Mouse (Mus musculus): ENCODE measurements around the gene Rps15.
"Not testable (repeated sequence)": the region's sequence is repeated elsewhere in the genome, so short reads cannot be mapped to it uniquely, and the experiment has no call there.

Rps15 gene

GRCm38 (mm10) chr10:80292251-80293146 lies at the start of gene Rps15:
TSS of gene Rps15 (plus strand) at chr10:80292453.
- peak; percentile 96 for DNase-seq (ENCODE audit: low read depth, low spot score)

- DNase-seq (ENCODE audit: low read depth, low spot score) = no peak
Observed at GRCm38 (mm10) chr10:80242607-80243006, 49.6 kb upstream of the Rps15 start.

DNA sequence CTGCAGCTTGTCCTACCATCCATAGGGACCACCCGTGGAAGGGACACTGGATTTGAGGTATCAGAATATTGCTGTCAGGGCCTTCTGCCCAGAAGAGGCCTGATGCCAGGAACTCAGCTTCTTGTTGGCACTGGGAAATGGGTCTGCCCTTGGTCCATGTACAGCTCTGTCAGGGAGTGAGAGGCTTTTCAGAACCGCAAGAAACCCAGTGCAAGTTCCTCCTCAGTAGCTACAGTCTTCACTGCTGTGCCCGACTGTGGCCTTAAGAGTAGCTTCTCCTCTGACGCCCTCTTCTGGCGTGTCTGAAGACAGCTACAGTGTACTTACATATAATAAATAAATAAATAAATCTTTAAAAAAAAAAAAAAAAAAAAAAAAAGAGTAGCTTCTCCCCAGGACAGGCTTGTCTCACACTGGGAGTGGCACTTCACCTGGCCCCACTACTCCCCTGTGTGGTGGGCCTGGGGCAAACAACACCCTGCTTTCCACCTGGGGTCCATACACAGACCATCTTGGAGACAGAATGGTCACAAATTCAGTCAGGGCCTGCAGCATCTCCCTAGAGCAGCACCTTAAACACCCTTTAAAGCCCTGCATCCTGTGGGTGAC lies 47.4 kb upstream of the Rps15 start:
- peak; percentile 61 for DNase-seq (ENCODE audit: low read depth, low spot score)

GRCm38 (mm10) chr10:80245600-80245999 lies 46.7 kb upstream of the Rps15 start:
- DNase-seq (ENCODE audit: low read depth, low spot score) = peak; percentile 86

- DNase-seq (ENCODE audit: low read depth, low spot score) = peak; percentile 40
Observed at GRCm38 (mm10) chr10:80247849-80248248, 44.4 kb upstream of the Rps15 start.

DNA sequence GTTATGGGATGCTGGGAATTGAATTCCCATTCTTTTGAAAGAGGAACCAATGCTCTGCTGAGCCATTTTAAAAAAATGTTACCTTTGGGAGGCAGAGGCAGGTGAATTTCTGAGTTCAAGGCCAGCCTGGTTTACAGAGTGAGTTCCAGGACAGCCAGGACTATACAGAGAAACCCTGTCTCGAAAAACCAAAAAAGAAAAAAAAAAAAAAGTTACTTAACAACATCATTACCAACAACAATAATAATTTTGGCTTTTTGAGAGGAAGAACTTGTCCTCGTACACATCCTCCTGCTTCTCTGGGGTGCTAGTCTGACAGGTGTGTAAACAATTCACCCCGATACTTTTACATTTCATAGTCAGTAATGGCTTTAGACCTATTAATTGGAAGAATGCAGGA lies 43.8 kb upstream of the Rps15 start:
- DNase-seq (ENCODE audit: low read depth, low spot score) = not testable (repeated sequence)

DNA sequence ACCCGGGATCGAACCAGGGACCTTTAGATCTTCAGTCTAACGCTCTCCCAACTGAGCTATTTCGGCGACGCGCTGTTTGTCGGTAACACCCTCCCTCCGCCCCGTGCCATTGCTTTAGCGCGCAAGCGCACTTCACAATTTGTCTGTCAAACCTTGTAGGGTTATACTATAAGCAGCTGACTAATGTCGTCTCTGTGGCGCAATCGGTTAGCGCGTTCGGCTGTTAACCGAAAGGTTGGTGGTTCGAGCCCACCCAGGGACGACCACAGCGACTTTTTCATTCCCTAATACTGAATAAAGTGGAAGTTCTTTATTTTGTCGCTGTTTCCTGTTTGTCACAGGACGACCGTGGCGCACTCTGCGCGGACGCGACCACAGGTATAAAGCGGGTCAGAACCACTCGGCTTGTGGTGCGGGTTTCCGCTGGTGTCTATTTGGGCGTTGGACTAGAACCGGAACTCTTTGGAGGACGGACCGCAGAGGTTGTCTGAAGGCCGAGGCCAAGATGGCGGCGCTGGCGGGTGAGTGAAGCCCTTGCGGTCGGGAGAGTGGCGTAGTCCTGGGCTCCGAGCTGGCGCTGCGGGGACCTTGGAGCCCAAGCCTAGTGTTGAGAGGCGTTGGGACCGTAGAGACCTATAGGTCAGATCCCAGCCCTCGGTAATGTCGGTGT lies 43.1 kb upstream of the Rps15 start, which contains the start of gene Ndufs7:
Gene Ndufs7 (plus strand): TSS at position 151 of the 670 bp plus-strand sequence.
- DNase-seq (ENCODE audit: low read depth, low spot score) = peak; percentile 94

DNA sequence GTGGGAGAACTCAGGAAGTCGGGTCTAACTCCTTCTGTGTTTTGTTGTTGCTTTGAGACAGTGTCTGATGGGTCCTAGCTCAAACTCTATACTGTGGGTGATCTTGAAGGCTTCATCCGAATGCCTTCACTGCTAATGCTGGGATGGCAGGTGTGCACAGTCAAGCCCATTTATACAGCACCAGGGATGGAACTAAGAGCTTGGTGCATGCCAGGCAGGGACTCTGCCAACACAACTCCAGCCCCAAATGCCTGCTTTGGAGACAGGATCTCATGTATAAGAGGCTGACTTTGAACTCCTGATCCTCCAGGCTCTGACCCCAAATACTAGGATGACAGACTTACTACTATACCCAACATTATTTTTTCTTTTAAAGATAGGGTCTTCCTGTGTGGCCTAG lies 42.2 kb upstream of the Rps15 start:
- no peak for DNase-seq (ENCODE audit: low read depth, low spot score)

GRCm38 (mm10) chr10:80250573-80250972 lies 41.7 kb upstream of the Rps15 start:
- DNase-seq (ENCODE audit: low read depth, low spot score) = no peak

- DNase-seq (ENCODE audit: low read depth, low spot score) = no peak
Observed at GRCm38 (mm10) chr10:80252011-80252410, 40.2 kb upstream of the Rps15 start.

DNA sequence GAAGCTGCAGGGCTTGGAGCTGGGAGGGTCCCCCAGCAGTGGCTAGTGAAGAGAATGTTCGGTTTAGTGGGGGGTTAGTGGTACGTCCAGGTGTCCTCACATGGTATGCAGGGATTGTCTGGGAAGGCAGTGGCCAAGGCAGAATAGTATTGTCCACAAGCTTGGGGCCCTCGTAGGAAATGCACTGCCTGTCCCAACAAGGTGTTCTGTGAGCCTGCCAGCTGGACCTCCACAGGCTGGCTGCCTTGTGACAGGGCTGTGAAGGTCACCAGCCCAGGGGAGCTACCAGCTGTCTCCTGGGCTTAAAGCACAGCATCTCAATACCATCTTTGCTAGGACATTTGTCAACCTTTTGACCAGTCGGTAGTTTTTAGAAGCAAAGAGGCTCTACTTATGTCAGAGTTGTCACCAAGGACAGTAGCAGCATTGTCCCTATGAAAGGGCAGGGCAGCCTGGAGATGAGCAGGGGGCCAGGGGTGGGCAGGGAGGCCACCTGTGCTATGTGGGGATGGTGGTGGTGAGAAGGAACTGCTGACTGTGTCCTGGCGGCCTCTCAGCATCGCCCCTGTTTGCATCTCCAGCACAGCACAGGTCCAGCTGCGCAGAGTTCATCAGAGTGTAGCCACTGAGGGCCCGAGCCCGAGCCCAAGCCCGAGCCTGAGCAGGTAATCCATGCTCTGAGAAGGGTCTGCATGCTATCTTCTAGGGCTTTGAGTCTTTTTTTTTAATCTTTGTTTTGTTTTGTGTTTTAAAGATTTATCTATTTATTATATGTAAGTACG lies 39.6 kb upstream of the Rps15 start:
- DNase-seq (ENCODE audit: low read depth, low spot score) = no peak

DNA sequence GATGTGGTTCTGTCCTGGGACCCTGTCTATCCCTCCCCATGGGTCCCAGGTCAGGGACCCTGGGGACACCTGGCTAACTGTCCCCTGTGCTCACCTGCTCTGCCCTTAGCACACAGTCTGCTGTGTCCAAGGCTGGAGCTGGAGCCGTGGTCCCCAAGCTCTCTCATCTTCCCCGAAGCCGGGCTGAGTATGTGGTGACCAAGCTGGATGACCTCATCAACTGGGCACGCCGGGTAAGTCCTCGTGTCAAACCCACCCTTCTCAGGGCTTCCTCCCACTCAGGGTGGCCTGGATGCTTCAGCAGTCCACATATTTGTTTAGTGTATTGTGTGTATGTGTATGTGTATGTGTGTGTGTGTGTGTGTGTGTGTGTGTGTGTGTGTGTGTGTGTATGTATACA lies 38.7 kb upstream of the Rps15 start:
- no peak for DNase-seq (ENCODE audit: low read depth, low spot score)

GRCm38 (mm10) chr10:80254331-80255297 lies 37.6 kb upstream of the Rps15 start:
- no peak for DNase-seq (ENCODE audit: low read depth, low spot score)

- DNase-seq (ENCODE audit: low read depth, low spot score) = no peak
Observed at GRCm38 (mm10) chr10:80255881-80256535, 36.2 kb upstream of the Rps15 start.

DNA sequence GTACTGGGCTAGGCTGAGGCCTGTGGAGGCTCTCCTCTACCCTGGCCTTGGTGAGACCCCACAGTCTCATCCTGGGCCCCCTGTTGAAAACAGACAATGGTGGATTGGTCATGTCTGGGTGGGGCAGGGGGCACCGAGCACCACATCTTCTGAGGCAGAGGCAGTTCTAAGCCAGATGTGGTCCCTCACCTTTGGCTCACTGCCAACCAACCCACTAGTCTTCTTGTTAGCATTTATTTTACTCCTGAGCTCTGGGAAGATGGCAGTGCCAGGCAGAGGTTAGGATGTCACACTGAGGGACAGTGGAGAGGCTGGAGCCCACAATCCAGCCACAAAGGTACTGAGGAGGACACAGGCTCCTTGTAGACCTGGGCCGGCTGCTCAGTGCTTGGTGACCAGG lies 34.3 kb upstream of the Rps15 start:
- DNase-seq (ENCODE audit: low read depth, low spot score) = no peak

- no peak for DNase-seq (ENCODE audit: low read depth, low spot score)
Observed at GRCm38 (mm10) chr10:80258752-80259462, 33.3 kb upstream of the Rps15 start.

- DNase-seq (ENCODE audit: low read depth, low spot score) = no peak
Observed at GRCm38 (mm10) chr10:80259463-80259805, 32.8 kb upstream of the Rps15 start.

DNA sequence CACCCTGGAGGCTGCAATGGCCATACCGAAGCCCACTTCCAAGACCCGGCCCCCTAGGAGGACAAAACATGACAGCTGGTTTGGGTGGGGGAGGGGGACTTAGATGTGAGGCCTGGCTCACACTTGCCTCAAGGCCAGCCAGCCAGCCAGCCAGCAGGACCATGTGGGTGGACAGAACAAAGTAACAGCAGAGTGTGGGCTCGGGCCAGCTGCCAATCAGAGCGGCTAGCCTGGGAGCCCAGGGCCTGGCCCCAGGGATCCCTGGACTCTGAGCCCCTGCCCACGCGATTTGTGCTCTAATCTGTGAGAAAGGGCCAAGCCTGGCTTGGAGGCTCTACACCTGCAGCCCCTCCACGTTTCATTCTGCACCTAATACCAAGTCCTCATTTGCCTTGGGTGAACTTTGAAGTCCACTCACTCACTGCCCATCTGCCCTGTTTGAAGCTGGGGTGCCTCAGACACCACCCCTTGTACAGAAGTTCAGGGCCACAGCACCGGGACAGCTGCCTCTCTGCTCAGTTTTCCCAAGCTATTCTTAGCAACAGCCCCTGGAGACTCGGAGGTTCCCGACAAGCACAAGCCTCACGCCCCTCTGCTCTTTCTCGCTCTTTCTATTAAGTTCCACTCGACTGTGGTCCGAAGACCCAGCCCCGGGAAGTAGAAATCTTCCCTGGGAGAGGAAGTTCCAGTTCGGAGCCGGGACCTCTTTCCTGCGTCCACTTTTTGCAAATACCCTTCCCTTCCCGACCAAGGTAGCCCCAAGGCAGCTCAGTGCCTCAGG lies 32.2 kb upstream of the Rps15 start:
- DNase-seq (ENCODE audit: low read depth, low spot score) = peak; percentile 18
